Mouse (Mus musculus) liver, embryonic 14.5 days (tissue): ENCODE measurements around the gene Mob2.

ENCODE experiments used
- CTCF ChIP-seq: IDR thresholded peaks from 2 replicates; pipeline ENCODE4 v1.5.1; 2016; ENCODE audit warnings: antibody characterized with exemption, low read depth, control low read depth
- EP300 ChIP-seq: IDR thresholded peaks from 2 replicates; pipeline ENCODE4 v1.6.1; 2016; ENCODE audit warnings: antibody characterized with exemption, low read depth

DNA sequence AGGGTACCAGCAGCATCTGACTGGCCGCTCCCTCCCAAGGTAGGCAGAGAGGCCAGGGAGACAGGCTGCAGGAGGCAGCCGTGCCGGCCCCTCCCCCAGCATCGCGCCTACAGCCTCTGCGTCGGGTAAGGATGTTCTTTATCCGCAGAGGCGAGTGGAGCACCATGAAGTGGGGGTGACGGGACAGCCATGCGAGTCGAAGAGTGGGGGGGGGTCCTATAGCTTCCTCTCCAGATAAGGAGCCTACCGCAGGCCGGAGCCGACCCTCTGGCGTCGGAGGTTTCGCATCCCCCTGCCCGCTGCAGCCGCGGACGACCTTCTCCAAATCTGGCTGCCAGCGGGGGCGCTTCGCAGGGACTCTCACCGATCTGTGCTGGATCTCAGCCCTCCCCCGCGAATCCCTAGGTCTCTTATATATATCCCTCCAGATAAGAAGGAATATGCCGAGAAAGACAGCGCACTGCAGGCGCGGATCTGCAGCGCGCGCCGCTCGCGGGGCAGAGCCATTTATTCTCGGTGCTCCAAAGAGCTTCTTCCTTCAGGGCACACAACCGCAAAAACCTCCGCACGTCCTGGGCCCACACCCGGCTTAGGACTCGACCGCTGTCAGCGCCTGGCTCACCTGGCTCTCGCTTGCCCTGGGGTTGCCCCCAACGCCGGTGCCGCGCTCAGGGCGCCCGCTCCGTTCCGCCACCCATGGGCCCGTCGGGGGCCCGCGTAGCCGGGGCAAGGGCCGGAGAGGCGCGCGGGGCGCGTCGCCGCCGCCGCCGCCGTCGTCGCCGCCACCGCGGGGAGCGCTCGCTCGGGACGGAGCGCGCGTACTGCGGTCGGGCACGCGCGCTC, 33.7 kb upstream of the Mob2 start:
- TF ChIP-seq CTCF = no peak; the same call in 1 of the 2 replicates
- no peak for TF ChIP-seq EP300
